Mouse (Mus musculus): ENCODE results near the gene Jazf1. TPM values are rescaled to one million over a fixed set of nuclear protein-coding genes. Genes with fewer than 3 reads are reported as not detected.

The Jazf1 gene
- total and polyA plus RNA-seq, 3 experiments: 0.42 to 1.7 (median 0.75) TPM

- DNase-seq (ENCODE audit: extremely low read depth): no peak
- no peaks in the 10 kb centered on the region for H3K36me3 ChIP-seq (replicated peaks in 1 of 2; ENCODE audit: control insufficient read depth in 1 of 2, insufficient read depth in 1 of 2, low read length in 1 of 2)
- no peaks in the 10 kb centered on the region for H3K27me3 ChIP-seq (replicated peaks)
- H3K4me3 ChIP-seq (replicated peaks in 1 of 3; ENCODE audit: low read depth in 2 of 3, low read length in 2 of 3, poor library complexity in 1 of 3): no peak overlapping the region
- no peak overlapping the region for H3K4me2 ChIP-seq (ENCODE audit: insufficient read depth, low read depth, poor library complexity, severe bottlenecking)
- no peak overlapping the region for H3K9ac ChIP-seq (ENCODE audit: insufficient read depth, low read depth)
- in situ Hi-C loops (cut with MboI; ENCODE audit: low pct_ligation_motif_present, low pct_unique_long_range_greater_than_20kb, low sequenced_read_pairs) (no loop called here), dilution Hi-C loops (cut with MboI; ENCODE audit: extremely low pct_ligation_motif_present, extremely low pct_unique_long_range_greater_than_20kb, low sequenced_read_pairs) (no loop called here)
- H3K9me3 ChIP-seq (replicated peaks; ENCODE audit: low read length): no peaks in the 10 kb centered on the region
- peaks cover 0 to 2% of the 10 kb centered on the region in 2 experiments; a peak in 1 of 4 replicates for H3K4me1 ChIP-seq (ENCODE audit: control insufficient read depth in 1 of 2, insufficient read depth in 2 of 2)
- no peaks in the 10 kb centered on the region for H3K79me2 ChIP-seq (replicated peaks; ENCODE audit: control insufficient read depth, extremely low read depth, insufficient read depth, poor library complexity, severe bottlenecking)
- H3K27ac ChIP-seq (ENCODE audit: insufficient read depth, low read depth): no peak overlapping the region
- TF ChIP-seq TCF12 (IDR thresholded peaks at IDR 0.05; ENCODE audit: low read depth, low read length): no peak
- TF ChIP-seq POLR2AphosphoS2 (IDR thresholded peaks at IDR 0.05; ENCODE audit: low read depth, low read length): no peak
- no peak for TF ChIP-seq KAT2A (IDR thresholded peaks at IDR 0.05; ENCODE audit: insufficient replicate concordance, low read length)
- TF ChIP-seq TBP (conservative IDR thresholded peaks at IDR 0.05; ENCODE audit: low read depth, low read length): no peak
- no peak for TF ChIP-seq MAFK (IDR thresholded peaks at IDR 0.05; ENCODE audit: insufficient replicate concordance, low read length)
- TF ChIP-seq MXI1 (IDR thresholded peaks at IDR 0.05; ENCODE audit: low read depth, low read length): no peak
- peak; percentile 25 for TF ChIP-seq RAD21 (IDR thresholded peaks at IDR 0.05; ENCODE audit: low read depth, low read length)
- TF ChIP-seq MEF2A (IDR thresholded peaks at IDR 0.05; ENCODE audit: borderline replicate concordance, low read depth, low read length): no peak
- no peak for TF ChIP-seq EP300 (IDR thresholded peaks at IDR 0.05; ENCODE audit: low read length)
- TF ChIP-seq MYC (IDR thresholded peaks at IDR 0.05; ENCODE audit: low read depth, low read length): no peak
- TF ChIP-seq SMC3 (IDR thresholded peaks at IDR 0.05; ENCODE audit: low read depth, low read length): peak; percentile 40
- no peak for TF ChIP-seq RCOR1 (conservative IDR thresholded peaks at IDR 0.05; ENCODE audit: low read depth, low read length)
- no peak for TF ChIP-seq JUN (IDR thresholded peaks at IDR 0.05; ENCODE audit: insufficient read depth, low read depth, low read length)
- TF ChIP-seq CTCF (conservative IDR thresholded peaks at IDR 0.05 in 1 of 2, IDR thresholded peaks at IDR 0.05 in 1 of 2; ENCODE audit: low read depth in 2 of 2, low read length in 2 of 2): peak in 1 of 2 experiments; percentile 61; a peak in 2 of 4 replicates
- no peak for TF ChIP-seq CHD1 (IDR thresholded peaks at IDR 0.05; ENCODE audit: low read depth, low read length)
- TF ChIP-seq PAX5 (IDR thresholded peaks at IDR 0.05; ENCODE audit: low read length): no peak
- TF ChIP-seq ZKSCAN1 (IDR thresholded peaks at IDR 0.05; ENCODE audit: borderline replicate concordance, low read depth, low read length): no peak
- no peak for TF ChIP-seq CHD2 (IDR thresholded peaks at IDR 0.05; ENCODE audit: low read length)
Measured at GRCm38 (mm10) chr6:52972138-52972537, 96.3 kb downstream of the Jazf1 start.

DNA sequence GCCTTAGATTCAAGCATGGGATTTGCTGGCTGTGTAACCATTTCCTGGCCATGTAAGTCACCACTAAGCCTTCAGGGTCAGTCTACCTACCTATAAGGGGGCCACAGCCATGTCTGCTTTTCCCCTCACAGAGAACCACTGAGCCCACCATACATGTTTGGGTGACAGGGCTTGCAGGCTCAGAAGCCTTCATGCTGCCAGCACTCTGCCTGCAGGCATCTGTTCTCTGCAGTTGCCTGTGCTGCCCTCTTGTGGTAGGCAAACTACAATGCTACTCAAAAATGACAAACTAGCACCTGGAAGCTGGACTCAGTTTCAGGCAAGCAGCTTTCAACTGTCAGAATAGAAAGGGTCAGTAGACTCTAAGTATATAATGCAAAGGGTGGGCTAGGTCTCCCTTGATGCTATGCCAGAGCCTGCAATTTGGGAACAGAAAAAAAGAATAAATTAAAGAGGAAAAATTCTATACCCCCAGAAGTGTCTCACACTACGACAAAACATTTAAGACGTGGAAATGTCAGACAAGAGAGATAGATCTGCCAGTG, 98.6 kb downstream of the Jazf1 start:
- dilution Hi-C loops (cut with MboI; ENCODE audit: extremely low pct_ligation_motif_present, extremely low pct_unique_long_range_greater_than_20kb, low sequenced_read_pairs): no loop called here

More for the DNA sequence above, 98.6 kb downstream of the Jazf1 start:
- Histone ChIP-seq H3K4me2 (ENCODE audit: insufficient read depth, low read depth, poor library complexity, severe bottlenecking) (no peak overlapping the region), H3K4me1 (ENCODE audit: control insufficient read depth in 1 of 2, insufficient read depth in 2 of 2) (peaks cover 7 to 16% of the 10 kb centered on the region in 2 experiments), H3K36me3 (replicated peaks in 1 of 2; ENCODE audit: control insufficient read depth in 1 of 2, insufficient read depth in 1 of 2, low read length in 1 of 2) (no peaks in the 10 kb centered on the region), H3K27ac (ENCODE audit: insufficient read depth, low read depth) (no peak overlapping the region), H3K27me3 (replicated peaks) (no peaks in the 10 kb centered on the region), H3K9ac (ENCODE audit: insufficient read depth, low read depth) (no peak overlapping the region), H3K4me3 (replicated peaks in 1 of 3; ENCODE audit: low read depth in 2 of 3, low read length in 2 of 3, poor library complexity in 1 of 3) (no peak overlapping the region), H3K79me2 (replicated peaks; ENCODE audit: control insufficient read depth, extremely low read depth, insufficient read depth, poor library complexity, severe bottlenecking) (no peaks in the 10 kb centered on the region), H3K9me3 (replicated peaks; ENCODE audit: low read length) (no peaks in the 10 kb centered on the region)
- peak; percentile 69 for DNase-seq (ENCODE audit: extremely low read depth)
- no peak for TF ChIP-seq KAT2A (IDR thresholded peaks at IDR 0.05; ENCODE audit: insufficient replicate concordance, low read length)
- no peak for TF ChIP-seq E2F4 (IDR thresholded peaks at IDR 0.05; ENCODE audit: insufficient replicate concordance, low read depth, low read length)
- no peak for TF ChIP-seq ZKSCAN1 (IDR thresholded peaks at IDR 0.05; ENCODE audit: borderline replicate concordance, low read depth, low read length)
- TF ChIP-seq MYC (IDR thresholded peaks at IDR 0.05; ENCODE audit: low read depth, low read length): no peak
- peak; percentile 70 for TF ChIP-seq RAD21 (IDR thresholded peaks at IDR 0.05; ENCODE audit: low read depth, low read length)
- TF ChIP-seq JUND (conservative IDR thresholded peaks at IDR 0.05; ENCODE audit: low read depth, low read length): no peak
- TF ChIP-seq ETS1 (conservative IDR thresholded peaks at IDR 0.05; ENCODE audit: low read depth, low read length): no peak
- TF ChIP-seq SMC3 (IDR thresholded peaks at IDR 0.05; ENCODE audit: low read depth, low read length): peak; percentile 79
- TF ChIP-seq RCOR1 (conservative IDR thresholded peaks at IDR 0.05; ENCODE audit: low read depth, low read length): no peak
- peak; percentile 44 to 91 for TF ChIP-seq CTCF (conservative IDR thresholded peaks at IDR 0.05 in 1 of 2, IDR thresholded peaks at IDR 0.05 in 1 of 2; ENCODE audit: low read depth in 2 of 2, low read length in 2 of 2)
- TF ChIP-seq MXI1 (IDR thresholded peaks at IDR 0.05; ENCODE audit: low read depth, low read length): no peak
- TF ChIP-seq TCF12 (IDR thresholded peaks at IDR 0.05; ENCODE audit: low read depth, low read length): 0 out of 2 replicates have a peak, but pooled peaks have one; percentile 11
- no peak for TF ChIP-seq BHLHE40 (IDR thresholded peaks at IDR 0.05; ENCODE audit: low read depth, low read length)
- in situ Hi-C loops (cut with MboI; ENCODE audit: low pct_ligation_motif_present, low pct_unique_long_range_greater_than_20kb, low sequenced_read_pairs): no loop called here
